Mouse (Mus musculus): ENCODE results near the gene Oscar.

GRCm38 (mm10) chr7:3576354-3577124 is 39.4 kb downstream of the Oscar start:
- TF ChIP-seq CHD2 (IDR thresholded peaks at IDR 0.05; ENCODE audit: low read depth, low read length) (no peak), HCFC1 (IDR thresholded peaks at IDR 0.05; ENCODE audit: borderline replicate concordance, insufficient read depth, low read length) (no peak), ZC3H11A (IDR thresholded peaks at IDR 0.05; ENCODE audit: borderline replicate concordance, low read depth, low read length) (no peak)
